Mouse (Mus musculus) lung, adult 2 months (tissue): ENCODE measurements at regions not wholly inside any gene's neighbourhood (a gene's known extent, or its start where the extent isn't known, plus 50 kb on each side); places are given as distances from the start of the nearest gene placed in this dataset.

Source experiments
- CTCF ChIP-seq: fragments of 200-500 bp; IDR thresholded peaks from 2 replicates; pipeline ENCODE4 v1.5.1; 2011; ENCODE audit warnings: mild to moderate bottlenecking, low read length, control low read depth; ENCODE audit not compliant: insufficient read depth
- POLR2A ChIP-seq: fragments of 200-500 bp; IDR thresholded peaks from 2 replicates; pipeline ENCODE4 v1.6.1; 2011; ENCODE audit warnings: low read depth, mild to moderate bottlenecking, control low read depth, low read length, borderline replicate concordance; ENCODE audit errors: extremely low read depth

DNA sequence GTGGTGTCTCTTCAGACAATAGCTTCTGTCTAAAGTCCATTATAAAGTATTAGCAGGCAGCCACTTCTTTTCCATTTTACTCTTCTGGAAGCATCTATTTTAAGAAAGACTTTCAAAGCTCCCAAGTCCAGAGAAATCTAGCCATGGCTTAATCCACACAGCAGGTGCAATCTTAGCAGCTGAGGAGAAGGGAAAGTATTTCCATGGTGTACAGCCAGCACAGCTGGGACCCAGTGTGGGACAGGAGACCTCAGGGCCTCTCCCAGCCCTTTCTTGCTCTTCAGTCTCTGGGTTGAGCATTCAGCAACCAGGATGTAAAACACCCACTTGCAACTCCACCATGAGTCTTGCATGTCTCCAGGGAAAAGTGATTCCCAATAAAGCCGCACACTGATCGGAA, 202.8 kb downstream of the Gadd45g start:
- TF ChIP-seq CTCF: no peak
- TF ChIP-seq POLR2A: no peak
